Mouse (Mus musculus) layer of hippocampus, adult 2 months (tissue): ENCODE results near the gene Snx13. TPM values are rescaled to one million over a fixed set of nuclear protein-coding genes. Genes with fewer than 3 reads are reported as not detected.

Experiments used
- DNase-seq, 2 experiments: peaks; one replicate each; pipeline ENCODE4 v3.0.0; 2022; ENCODE audit warnings: low spot score in 2 of 2
- H3K27ac ChIP-seq: fragments of 200-600 bp; 2 replicates; pipeline ENCODE4 v1.8.1; 2022
- H3K4me3 ChIP-seq: fragments of 200-600 bp; 2 replicates; pipeline ENCODE4 v1.8.1; 2022; ENCODE audit warnings: mild to moderate bottlenecking
- CTCF ChIP-seq: fragments of 200-600 bp; conservative IDR thresholded peaks from 2 replicates; pipeline ENCODE4 v1.8.1; 2022; ENCODE audit warnings: antibody characterized with exemption, mild to moderate bottlenecking, moderate library complexity
- microRNA-seq, 2 experiments: library from miRNA; unstranded; fragments of <30 nt; microRNA quantifications; one replicate each; pipeline ENCODE4 v1.2.0; 2021
- total RNA-seq, 2 experiments: library from RNA; stranded (reverse); gene quantifications; 2 replicates each; pipeline ENCODE4 v1.2.3; 2021

Gene Snx13
- total RNA-seq, 2 experiments from 2014 or later: 62.0 to 62.1 TPM

DNA sequence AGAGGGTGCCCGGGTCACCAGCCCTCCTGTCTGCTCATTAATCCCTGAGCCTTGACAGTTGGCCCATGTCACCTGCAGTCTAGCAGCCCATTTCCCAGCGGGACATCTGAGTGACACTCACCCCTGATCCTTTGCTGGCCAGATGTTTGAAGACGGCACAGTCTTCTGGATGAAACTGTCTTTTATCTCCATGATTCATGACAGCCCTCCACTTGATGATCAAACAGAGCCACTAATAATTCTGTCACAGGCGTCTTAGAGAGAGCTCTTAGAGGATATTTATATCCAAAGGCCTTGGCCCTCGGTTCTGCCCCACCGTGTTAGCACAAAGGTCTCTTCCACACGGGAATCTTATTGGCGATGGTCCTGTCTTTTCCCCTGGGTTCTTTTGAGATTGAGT is 129.0 kb downstream of the Snx13 start:
- TF ChIP-seq CTCF: no peak
- H3K4me3 ChIP-seq: no peak overlapping the region
- no peak overlapping the region for H3K27ac ChIP-seq
- no peak for DNase-seq

DNA sequence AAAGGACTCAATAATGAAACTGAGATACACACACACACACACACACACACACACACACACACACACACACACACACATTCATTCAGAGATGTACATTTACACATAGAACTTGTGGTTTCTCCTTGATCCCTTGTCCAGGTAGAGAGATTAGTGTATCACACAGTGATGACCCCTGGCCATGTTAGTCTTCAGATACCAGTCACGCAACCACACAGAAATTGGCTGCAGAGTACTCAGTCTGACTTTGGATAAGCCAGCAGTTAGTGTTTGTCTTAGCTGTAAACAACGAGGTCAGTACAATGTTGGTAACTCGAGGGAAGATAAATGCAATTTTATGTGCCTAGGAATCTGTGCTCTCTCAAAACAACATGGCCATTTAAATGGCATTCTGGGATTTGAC is 129.6 kb downstream of the Snx13 start:
- TF ChIP-seq CTCF: no peak
- Histone ChIP-seq H3K27ac (no peak overlapping the region), H3K4me3 (no peak overlapping the region)
- DNase-seq: no peak

DNA sequence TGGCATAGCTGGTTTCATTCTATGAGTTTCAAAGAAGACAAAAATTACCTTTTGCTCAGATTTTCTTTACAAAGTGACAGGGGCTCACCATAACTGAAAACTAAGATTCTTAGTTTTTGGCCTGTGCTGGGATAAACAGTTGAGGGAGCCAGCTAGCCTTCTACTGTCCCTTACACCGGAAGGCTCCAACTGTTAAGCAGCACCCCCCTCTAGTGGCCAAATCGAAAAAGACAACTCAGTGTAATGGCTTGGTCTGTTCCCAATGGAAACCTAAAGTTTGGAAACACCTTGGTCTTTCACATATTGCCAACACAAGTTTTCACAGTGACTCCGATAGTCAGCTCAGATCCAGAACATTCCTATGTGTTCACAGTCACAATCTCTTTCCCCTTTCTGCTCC is 135.7 kb downstream of the Snx13 start:
- peak; percentile 67 to 96 for DNase-seq
- H3K27ac ChIP-seq: no peak overlapping the region
- no peak overlapping the region for H3K4me3 ChIP-seq
- peak; percentile 96 for TF ChIP-seq CTCF

DNA sequence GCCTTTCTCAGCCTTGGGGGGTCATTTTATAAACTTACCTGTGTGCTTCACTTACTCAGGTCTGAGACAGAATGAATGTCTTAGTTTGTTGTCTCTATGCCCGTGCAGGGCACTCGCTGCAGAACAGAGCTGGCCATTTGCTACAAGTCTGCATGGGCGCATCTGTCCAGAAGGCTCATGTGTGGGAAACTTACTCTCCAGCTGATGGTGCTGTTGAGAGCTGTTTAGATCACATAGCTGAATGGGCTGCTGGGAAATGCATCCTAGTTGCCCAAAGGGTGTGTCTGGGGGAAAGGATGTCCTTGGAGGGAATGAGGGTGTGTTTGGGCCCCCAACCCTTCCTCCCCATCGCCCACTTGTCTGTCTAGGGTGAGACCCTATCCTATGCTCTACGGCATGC is 137.3 kb downstream of the Snx13 start:
- TF ChIP-seq CTCF: peak; percentile 23; the same call in 1 of the 2 replicates
- DNase-seq: no peak
- Histone ChIP-seq H3K27ac (no peak overlapping the region), H3K4me3 (no peak overlapping the region)

DNA sequence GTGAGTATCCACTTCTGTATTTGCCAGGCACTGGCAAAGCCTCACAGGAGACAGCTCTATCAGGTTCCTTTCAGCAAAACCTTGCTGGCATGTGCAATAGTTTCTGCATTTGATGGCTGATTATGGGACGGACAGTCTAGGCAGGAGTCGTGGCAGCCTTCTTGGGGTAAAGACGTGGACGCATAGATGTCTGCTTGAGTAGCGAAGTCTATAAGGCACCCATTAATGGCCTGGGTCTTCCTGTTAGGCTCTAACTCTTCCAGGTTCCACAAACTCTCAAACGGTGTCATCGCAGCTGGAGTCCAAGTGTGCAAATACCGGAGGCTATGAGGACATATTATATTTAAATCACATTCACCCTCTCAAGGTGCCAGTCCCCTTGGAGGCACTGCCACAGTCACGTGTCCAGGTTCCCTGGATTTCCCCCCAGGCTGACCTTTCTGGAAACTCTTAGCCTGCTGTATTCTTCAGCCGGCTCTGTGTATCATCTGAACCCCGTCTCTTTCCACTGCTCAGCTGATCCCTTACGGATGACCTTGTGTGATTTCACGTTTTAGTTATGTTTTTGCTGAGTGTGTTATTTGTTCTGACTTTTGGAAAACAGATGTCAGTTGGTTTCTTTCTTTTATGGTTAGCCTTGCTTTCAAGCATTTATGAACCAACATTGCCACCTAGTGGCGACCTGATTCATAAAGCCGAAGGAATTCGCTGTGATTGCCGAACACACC is 144.9 kb downstream of the Snx13 start:
- H3K4me3 ChIP-seq: no peak overlapping the region
- peak; percentile 88 for TF ChIP-seq CTCF
- peak; percentile 66 to 89 for DNase-seq
- no peak overlapping the region for H3K27ac ChIP-seq

DNA sequence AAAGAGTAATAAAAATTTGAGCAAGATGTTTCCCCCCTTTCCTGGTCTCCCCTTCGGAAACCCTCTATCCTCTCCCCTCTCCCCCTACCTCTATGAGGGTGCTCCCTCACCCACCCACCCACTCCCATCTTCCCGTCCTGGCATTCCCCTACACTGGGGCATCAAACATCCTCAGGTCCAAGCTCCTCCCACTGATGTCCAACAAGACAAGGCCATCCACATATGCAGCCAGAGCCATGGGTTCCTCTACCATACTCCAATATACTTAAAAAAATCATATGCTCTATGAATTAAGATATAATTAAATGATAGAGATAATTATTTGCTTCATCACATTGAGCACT is 145.4 kb downstream of the Snx13 start:
- Histone ChIP-seq H3K4me3 (no peak overlapping the region), H3K27ac (no peak overlapping the region)
- peak; percentile 11; the same call in 1 of the 2 replicates for TF ChIP-seq CTCF
- no peak for DNase-seq

Small RNAs within 50 kb of the gene (microRNA-seq; reads per million reads assigned to microRNA genes)
- 0 reads per million in 2 experiments for gene Mir680-3

Other genes starting within 250 kb of the Snx13 start
- 10 to 100 TPM; 34.7 to 35.2 TPM for gene Hdac9, start 130.1 kb upstream of the Snx13 start, total RNA-seq
- not detected for gene Prps1l1, start 62.4 kb upstream of the Snx13 start, total RNA-seq